Mouse (Mus musculus) liver, postnatal 0 days (tissue): Measurements from ENCODE around the gene Fer1l5.

Experiments
- CTCF ChIP-seq: sonication (generic); IDR thresholded peaks from 2 replicates; pipeline ENCODE4 v1.5.1; 2016; ENCODE audit warnings: antibody characterized with exemption, low read depth
- EP300 ChIP-seq: IDR thresholded peaks from 2 replicates; pipeline ENCODE4 v1.6.1; 2016; ENCODE audit warnings: antibody characterized with exemption, low read depth, mild to moderate bottlenecking

GRCm38 (mm10) chr1:36332955-36333887, 38.9 kb upstream of the Fer1l5 start:
- TF ChIP-seq CTCF (no peak), EP300 (no peak)
